Mouse (Mus musculus) spleen, adult 12 weeks (tissue): ENCODE results near the gene Smarcd1.
"Not testable (repeated sequence)": the region's sequence is repeated elsewhere in the genome, so short reads cannot be mapped to it uniquely, and the experiment has no call there.

Source experiments
- DNase-seq: peaks from one replicate; pipeline ENCODE4 v3.0.0; 2022; ENCODE audit warnings: low spot score

The Smarcd1 gene

GRCm38 (mm10) chr15:99714858-99715257 lies 12.9 kb downstream of the Smarcd1 start:
- peak; percentile 59 for DNase-seq

GRCm38 (mm10) chr15:99715361-99715865 lies 13.5 kb downstream of the Smarcd1 start:
- peak; percentile 69 for DNase-seq

- DNase-seq = no peak
Observed at GRCm38 (mm10) chr15:99715982-99716746, 14.2 kb downstream of the Smarcd1 start.

- DNase-seq = no peak
Observed at GRCm38 (mm10) chr15:99716814-99717213, 14.9 kb downstream of the Smarcd1 start.

- DNase-seq = no peak
Observed at GRCm38 (mm10) chr15:99717386-99718334, 15.7 kb downstream of the Smarcd1 start, which contains the start of gene Gpd1. Gene Gpd1, plus strand, starts transcription at chr15:99717515.

GRCm38 (mm10) chr15:99718461-99719021 lies 16.6 kb downstream of the Smarcd1 start:
- DNase-seq = no peak

GRCm38 (mm10) chr15:99719865-99720264 lies 17.9 kb downstream of the Smarcd1 start:
- DNase-seq = no peak

- no peak for DNase-seq
Observed at GRCm38 (mm10) chr15:99721921-99722743, 20.2 kb downstream of the Smarcd1 start.

- DNase-seq = no peak
Observed at GRCm38 (mm10) chr15:99723120-99723514, 21.2 kb downstream of the Smarcd1 start.

- no peak for DNase-seq
Observed at GRCm38 (mm10) chr15:99723515-99724291, 21.8 kb downstream of the Smarcd1 start.

DNA sequence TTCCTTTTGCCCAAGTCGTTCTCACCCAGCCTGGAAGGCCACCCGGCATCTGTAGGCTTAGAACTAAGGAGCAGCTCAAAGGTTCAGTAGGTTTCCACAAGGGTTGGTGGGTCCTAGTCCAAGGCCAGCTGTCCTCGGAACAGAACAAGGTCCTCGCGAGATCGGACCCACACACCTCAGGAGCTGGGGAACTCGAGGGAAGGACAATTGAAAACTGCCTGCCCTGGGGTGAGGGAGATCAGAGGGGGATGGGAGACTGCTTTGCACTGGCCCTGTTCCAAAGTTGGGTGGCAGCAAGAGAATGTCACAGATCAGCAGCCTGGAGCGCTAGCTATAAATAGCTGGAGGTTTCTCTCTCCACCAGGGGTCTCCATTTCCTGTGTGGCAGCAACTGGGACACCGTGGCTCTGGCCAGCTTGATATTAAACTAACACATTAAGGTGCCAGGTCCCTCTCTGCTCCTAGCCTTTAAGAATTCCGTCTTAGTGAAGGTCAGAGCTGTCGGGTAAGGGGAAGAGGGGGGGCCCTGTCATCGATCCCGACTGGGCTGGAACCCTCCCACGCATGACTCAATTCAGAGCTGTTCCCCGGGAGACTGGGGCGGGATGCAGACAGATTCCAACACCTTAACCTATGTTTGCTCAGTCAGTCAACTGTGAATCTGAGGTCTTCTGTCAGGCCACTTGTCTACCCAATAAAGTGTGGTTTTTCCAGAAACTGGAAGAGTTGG lies 22.5 kb downstream of the Smarcd1 start:
- DNase-seq = no peak

DNA sequence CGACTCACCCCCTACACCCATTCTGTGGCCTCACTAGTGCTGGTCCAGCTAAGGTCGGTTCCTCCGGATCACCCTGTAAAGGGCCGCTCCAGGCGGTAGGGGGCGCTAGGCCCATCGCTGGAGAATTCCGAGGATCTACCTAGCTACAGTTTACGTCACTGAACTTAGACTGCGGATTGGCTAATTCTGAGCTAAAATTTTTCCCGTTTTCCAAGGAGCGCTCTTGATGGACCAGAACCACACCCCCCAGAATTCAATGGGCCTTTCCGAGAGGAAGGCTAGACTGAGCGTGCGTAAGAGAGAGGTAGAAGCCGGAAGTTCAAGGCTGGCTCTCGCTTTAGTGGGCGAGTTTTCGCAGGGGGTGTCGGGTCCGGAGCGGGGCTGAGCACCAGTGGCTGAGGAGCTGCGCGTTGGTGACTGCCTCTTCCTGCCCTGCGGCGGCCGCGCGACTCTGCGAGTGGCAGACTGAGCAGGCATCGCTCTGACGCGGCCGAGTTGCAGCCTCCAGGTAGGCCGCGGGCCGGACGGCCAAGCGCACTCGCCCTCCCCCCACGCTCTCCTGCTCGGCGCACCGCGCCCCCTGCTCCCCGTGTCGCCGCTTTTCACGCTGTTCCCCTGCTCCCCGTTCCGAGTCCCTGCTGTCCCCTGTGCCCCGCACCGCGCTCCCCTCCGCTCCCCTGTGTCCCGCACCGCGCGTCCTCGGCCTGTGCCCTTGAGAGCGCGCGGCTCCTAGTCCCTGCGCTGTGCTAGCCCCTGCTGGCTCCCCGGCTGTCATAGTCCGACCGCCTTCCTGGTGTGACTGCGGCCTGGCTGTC lies 23.6 kb downstream of the Smarcd1 start, which contains the start of gene Cox14:
Gene Cox14 (plus strand): TSS at position 278 of the 815 bp plus-strand sequence.
- peak; percentile 90 for DNase-seq

DNA sequence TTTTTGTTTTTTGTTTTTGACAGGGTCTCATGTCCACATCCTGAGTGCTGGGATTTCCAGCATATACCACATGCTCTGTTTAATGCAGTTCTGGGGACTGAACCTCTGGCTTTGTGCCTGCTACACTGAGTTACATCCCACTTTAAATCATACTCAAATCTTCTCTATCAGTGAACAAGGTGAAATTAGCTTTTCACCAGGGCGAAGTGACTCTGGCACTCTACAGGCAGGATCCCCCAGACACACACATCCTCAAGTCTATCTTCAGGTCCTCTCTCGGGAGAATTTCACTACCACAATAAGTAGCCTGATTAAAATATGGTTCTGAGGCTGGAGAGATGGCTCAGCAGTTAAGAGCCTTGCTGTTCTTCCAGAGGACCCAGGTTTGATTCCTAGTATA lies 24.6 kb downstream of the Smarcd1 start:
- no peak for DNase-seq

- not testable (repeated sequence) for DNase-seq
Observed at GRCm38 (mm10) chr15:99727039-99727438, 25.1 kb downstream of the Smarcd1 start.

DNA sequence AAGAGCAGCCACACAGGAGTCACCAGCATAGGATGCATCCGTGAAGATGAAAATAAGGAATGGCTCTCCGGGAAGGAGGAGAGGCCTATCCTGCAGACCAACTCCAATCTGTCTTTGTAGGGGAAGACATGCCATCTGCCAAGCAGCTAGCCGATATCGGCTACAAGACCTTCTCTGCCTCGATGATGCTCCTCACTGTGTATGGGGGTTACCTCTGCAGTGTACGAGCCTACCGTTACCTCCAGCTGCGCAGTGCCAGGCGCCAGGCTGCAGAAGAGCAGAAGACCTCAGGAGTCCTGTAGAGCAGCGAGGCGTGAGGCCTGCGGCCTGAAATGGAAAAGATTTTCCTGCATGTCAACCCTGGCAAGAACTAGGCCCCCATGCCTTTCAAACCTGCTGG lies 25.6 kb downstream of the Smarcd1 start:
- no peak for DNase-seq

- no peak for DNase-seq
Observed at GRCm38 (mm10) chr15:99728211-99728610, 26.3 kb downstream of the Smarcd1 start.

GRCm38 (mm10) chr15:99729056-99729783 lies 27.3 kb downstream of the Smarcd1 start:
- DNase-seq = no peak

DNA sequence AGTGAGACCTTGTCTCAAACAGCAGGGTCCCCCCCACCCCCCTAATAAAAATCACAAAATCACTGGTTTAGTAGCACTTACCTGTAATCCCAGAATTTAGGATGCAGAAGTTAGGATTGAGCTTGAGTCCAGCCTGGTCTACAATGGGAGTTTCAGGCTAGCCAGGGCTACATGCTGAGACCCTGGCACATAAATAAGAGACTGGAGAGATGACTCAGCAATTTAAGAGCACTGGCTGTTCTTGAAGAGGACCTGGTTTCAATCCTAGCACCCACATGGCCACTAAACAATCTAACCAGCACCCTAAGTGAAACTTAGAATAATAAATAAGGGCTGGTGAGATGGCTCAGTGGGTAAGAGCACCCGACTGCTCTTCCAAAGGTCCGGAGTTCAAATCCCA lies 29.2 kb downstream of the Smarcd1 start:
- DNase-seq = no peak
